Mouse (Mus musculus): ENCODE measurements around the gene Ppp1ca. TPM values are rescaled to one million over a fixed set of nuclear protein-coding genes. Genes with fewer than 3 reads are reported as not detected.

Ppp1ca gene
- total and polyA plus RNA-seq, 2 experiments from 2014 or later, result 480 to 551 TPM

DNA sequence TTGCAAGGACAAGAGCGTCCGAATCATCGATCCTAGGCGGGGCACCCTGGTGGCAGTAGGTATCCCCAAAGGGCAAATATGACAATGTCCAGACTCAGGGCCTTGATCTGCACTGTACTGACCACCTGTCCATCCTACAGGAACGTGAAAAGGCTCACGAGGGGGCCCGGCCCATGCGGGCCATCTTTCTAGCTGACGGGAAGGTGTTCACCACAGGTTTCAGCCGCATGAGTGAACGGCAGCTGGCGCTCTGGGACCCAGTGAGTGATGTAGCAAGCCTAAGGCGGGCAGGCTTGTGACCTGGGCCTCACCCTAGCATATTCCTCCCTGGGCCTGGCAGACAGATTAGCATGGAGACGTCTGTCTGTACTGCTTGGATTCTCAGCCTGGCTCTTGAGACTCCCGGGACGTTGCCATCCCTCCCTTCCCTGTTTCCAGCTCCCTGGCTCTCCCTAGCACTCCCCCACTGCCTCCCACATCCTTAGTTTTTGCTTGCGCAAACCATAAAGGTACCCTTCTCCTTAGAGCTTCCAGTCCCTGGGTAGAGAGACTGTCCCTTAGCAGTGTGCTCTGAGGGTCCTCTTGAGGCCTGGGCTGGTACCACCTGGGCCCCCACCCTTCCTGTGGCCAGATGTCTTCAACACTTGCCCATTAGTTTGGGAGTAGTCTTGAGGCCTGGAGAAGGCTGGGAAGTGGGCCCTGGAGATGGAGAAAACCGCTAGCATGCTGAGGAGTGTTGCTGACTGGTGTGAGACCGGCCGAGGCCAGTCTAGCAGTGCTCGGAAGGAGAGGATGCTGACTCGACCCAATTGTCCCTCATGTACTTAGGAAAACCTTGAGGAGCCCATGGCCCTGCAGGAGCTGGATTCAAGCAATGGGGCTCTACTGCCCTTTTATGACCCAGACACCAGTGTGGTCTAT lies 41.0 kb upstream of the Ppp1ca start:
- 91% methylated on average over 22 of the region's 22 CpGs for WGBS
- H3K9ac ChIP-seq, result no peak overlapping the region
- no peaks in the 10 kb centered on the region for H3K27me3 ChIP-seq (ENCODE audit: insufficient read depth, low read length)
- no peak overlapping the region for H3K4me3 ChIP-seq (ENCODE audit: low read depth, low read length)
- no peak overlapping the region for H3K4me2 ChIP-seq (ENCODE audit: low read depth)
- ATAC-seq (no peak), DNase-seq (no peak)
- no peaks in the 10 kb centered on the region for H3K9me3 ChIP-seq (ENCODE audit: low read length)
- no peak overlapping the region for H3K27ac ChIP-seq (ENCODE audit: low read depth, low read length)
- no peak for TF ChIP-seq CTCF (IDR thresholded peaks at IDR 0.05; ENCODE audit: low read depth)
- H3K36me3 ChIP-seq (ENCODE audit: insufficient read depth), result peaks cover 19% of the 10 kb centered on the region
- peaks cover 8% of the 10 kb centered on the region; the same call in 1 of the 2 replicates for H3K4me1 ChIP-seq (ENCODE audit: insufficient read depth)

- no peak for ATAC-seq
- peaks cover 8% of the 10 kb centered on the region; the same call in 1 of the 2 replicates for H3K4me1 ChIP-seq (ENCODE audit: insufficient read depth)
- no peak overlapping the region for H3K4me3 ChIP-seq (ENCODE audit: low read depth, low read length)
- H3K9me3 ChIP-seq (ENCODE audit: low read length), result no peaks in the 10 kb centered on the region
- H3K27ac ChIP-seq (ENCODE audit: low read depth, low read length), result no peak overlapping the region
- H3K36me3 ChIP-seq (ENCODE audit: insufficient read depth), result peaks cover 26% of the 10 kb centered on the region
- TF ChIP-seq CTCF (IDR thresholded peaks at IDR 0.05; ENCODE audit: low read depth), result no peak
- no peak overlapping the region for H3K4me2 ChIP-seq (ENCODE audit: low read depth)
- H3K27me3 ChIP-seq (ENCODE audit: insufficient read depth, low read length), result no peaks in the 10 kb centered on the region
- WGBS, result 78% methylated on average over 5 of the region's 5 CpGs
- no peak for DNase-seq
- H3K9ac ChIP-seq, result no peak overlapping the region
Measured at GRCm38 (mm10) chr19:4151488-4151860, 40.4 kb upstream of the Ppp1ca start.

GRCm38 (mm10) chr19:4151898-4152297 lies 40.0 kb upstream of the Ppp1ca start:
- Histone ChIP-seq H3K36me3 (ENCODE audit: insufficient read depth) (peaks cover 30% of the 10 kb centered on the region), H3K4me2 (ENCODE audit: low read depth) (no peak overlapping the region), H3K4me3 (ENCODE audit: low read depth, low read length) (no peak overlapping the region), H3K4me1 (ENCODE audit: insufficient read depth) (peaks cover 8% of the 10 kb centered on the region; the same call in 1 of the 2 replicates), H3K27ac (ENCODE audit: low read depth, low read length) (no peak overlapping the region), H3K9me3 (ENCODE audit: low read length) (no peaks in the 10 kb centered on the region), H3K9ac (no peak overlapping the region), H3K27me3 (ENCODE audit: insufficient read depth, low read length) (no peaks in the 10 kb centered on the region)
- ATAC-seq, result no peak
- 87% methylated on average over 5 of the region's 5 CpGs for WGBS
- no peak for TF ChIP-seq CTCF (IDR thresholded peaks at IDR 0.05; ENCODE audit: low read depth)
- no peak for DNase-seq

DNA sequence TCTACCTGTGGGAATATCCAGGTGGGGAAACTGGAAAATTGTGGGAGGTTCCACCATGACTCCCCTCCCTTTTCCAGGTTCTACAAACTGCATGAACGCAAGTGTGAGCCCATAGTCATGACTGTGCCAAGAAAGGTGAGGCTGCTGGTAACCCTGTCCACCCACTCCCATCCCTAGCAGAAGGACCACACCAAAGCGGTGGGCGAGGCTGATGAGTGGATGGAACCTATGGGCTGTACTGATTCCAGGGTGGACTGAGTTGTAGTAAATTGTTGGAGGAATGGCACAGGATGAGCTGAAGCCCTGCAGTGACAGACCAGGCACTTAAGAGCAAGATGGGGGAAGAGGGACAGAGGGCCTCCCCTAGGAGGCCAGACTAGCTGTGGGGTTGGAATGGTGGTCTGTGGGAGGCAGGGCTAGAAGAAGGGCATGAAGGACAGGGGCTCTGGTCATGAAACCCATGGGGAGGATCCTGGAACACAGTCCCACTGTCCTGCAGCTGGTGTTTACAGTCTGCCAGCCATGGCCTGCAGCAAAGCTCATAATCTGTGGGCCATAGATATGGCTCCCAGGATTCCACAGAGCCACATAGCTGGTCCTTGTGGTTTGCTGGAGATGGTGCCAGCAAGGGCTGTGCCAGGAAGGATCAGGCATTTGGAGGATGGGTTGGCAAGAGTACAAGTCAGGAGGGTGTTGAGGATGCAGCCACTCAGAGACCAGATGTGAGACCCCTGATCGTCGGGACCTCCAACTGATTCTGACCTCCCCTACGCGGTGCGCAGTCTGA lies 39.2 kb upstream of the Ppp1ca start:
- no peak overlapping the region for H3K4me3 ChIP-seq (ENCODE audit: low read depth, low read length)
- no peak for TF ChIP-seq CTCF (IDR thresholded peaks at IDR 0.05; ENCODE audit: low read depth)
- no peak overlapping the region for H3K27ac ChIP-seq (ENCODE audit: low read depth, low read length)
- H3K27me3 ChIP-seq (ENCODE audit: insufficient read depth, low read length), result no peaks in the 10 kb centered on the region
- DNase-seq (no peak), ATAC-seq (no peak)
- H3K9me3 ChIP-seq (ENCODE audit: low read length), result no peaks in the 10 kb centered on the region
- peaks cover 36% of the 10 kb centered on the region for H3K36me3 ChIP-seq (ENCODE audit: insufficient read depth)
- peaks cover 8% of the 10 kb centered on the region; the same call in 1 of the 2 replicates for H3K4me1 ChIP-seq (ENCODE audit: insufficient read depth)
- H3K4me2 ChIP-seq (ENCODE audit: low read depth), result no peak overlapping the region
- WGBS, result 93% methylated on average over 8 of the region's 8 CpGs
- no peak overlapping the region for H3K9ac ChIP-seq

GRCm38 (mm10) chr19:4153232-4153654 lies 38.6 kb upstream of the Ppp1ca start, which contains the start of gene Ptprcap:
TSS of gene Ptprcap (plus strand) at chr19:4153604.
- ATAC-seq (no peak), DNase-seq (no peak)
- Histone ChIP-seq H3K27ac (ENCODE audit: low read depth, low read length) (no peak within 1 kb of the TSS), H3K9me3 (ENCODE audit: low read length) (no peaks in the 10 kb centered on the region), H3K4me3 (ENCODE audit: low read depth, low read length) (no peak within 1 kb of the TSS), H3K4me2 (ENCODE audit: low read depth) (no peak within 1 kb of the TSS), H3K27me3 (ENCODE audit: insufficient read depth, low read length) (no peaks in the 10 kb centered on the region), H3K9ac (no peak within 1 kb of the TSS), H3K4me1 (ENCODE audit: insufficient read depth) (0 out of 2 replicates have a peak, but pooled peaks cover 8% of the 10 kb centered on the region), H3K36me3 (ENCODE audit: insufficient read depth) (peaks cover 42% of the 10 kb centered on the region)
- TF ChIP-seq CTCF (IDR thresholded peaks at IDR 0.05; ENCODE audit: low read depth), result no peak
- 76% methylated on average over 11 of the region's 11 CpGs for WGBS

DNA sequence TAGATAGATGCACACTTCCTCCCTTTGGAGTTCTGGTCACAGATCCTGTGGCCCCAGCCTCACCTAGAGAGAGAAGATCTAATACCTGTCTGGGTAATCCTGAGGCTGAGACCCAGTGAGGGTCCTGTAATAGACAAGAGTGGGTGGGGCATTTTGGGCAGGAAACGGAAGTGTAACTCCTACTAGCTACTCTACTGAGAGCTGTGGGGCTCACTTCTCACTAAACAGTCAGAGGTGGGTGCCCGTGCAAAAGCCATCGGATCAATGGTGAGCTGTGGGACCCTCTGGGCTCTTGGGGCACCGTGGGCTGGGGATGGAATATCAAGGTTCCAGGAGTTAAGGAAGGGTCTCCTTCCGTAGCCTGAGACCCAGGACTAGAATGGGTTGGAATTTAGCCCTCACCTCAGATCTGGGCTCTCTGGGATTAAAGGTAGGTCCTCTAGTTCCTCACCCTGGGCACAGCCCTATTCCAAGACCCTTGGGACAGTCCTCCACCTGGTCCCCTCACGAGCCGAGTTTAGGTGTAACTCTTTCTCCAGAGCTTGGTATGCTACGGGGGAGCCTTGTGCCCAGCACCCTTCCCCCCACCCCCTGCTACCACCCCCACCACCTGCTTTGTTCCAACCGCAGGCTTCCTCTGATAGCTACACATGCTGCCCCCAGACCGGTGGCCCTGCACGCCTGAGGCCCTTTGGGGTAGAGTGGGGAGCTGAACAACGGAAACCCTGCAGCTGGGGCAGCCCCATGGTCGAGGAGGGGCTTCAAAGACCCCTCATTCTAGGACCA lies 37.2 kb upstream of the Ppp1ca start:
- H3K27me3 ChIP-seq (ENCODE audit: insufficient read depth, low read length), result no peaks in the 10 kb centered on the region
- peaks cover 56% of the 10 kb centered on the region for H3K36me3 ChIP-seq (ENCODE audit: insufficient read depth)
- H3K9ac ChIP-seq, result no peak overlapping the region
- H3K4me1 ChIP-seq (ENCODE audit: insufficient read depth), result no peaks in the 10 kb centered on the region
- H3K27ac ChIP-seq (ENCODE audit: low read depth, low read length), result no peak overlapping the region
- no peak for ATAC-seq
- no peak for TF ChIP-seq CTCF (IDR thresholded peaks at IDR 0.05; ENCODE audit: low read depth)
- H3K4me2 ChIP-seq (ENCODE audit: low read depth), result no peak overlapping the region
- no peak overlapping the region for H3K4me3 ChIP-seq (ENCODE audit: low read depth, low read length)
- 78% methylated on average over 13 of the region's 13 CpGs for WGBS
- no peak for DNase-seq
- no peaks in the 10 kb centered on the region for H3K9me3 ChIP-seq (ENCODE audit: low read length)

All from forebrain, postnatal 0 days (tissue).